Mouse (Mus musculus) embryonic facial prominence, embryonic 12.5 days (tissue): ENCODE data around the gene Trub1. TPM values are rescaled to one million over a fixed set of nuclear protein-coding genes. Genes with fewer than 3 reads are reported as not detected.

Source experiments
- ATAC-seq: fragments of 200-750 bp; cut with Nextera tagmentation; 2 replicates; pipeline ENCODE4 v1.8.0; 2017; ENCODE audit not compliant: insufficient number of reproducible peaks, insufficient read depth, low FRiP score, low TSS enrichment
- H3K27ac ChIP-seq: fragments of 300-500 bp; sonication (generic); 2 replicates; pipeline ENCODE4 v1.5.1; 2016; ENCODE audit warnings: mild to moderate bottlenecking
- H3K27me3 ChIP-seq: fragments of 300-500 bp; sonication (generic); 2 replicates; pipeline ENCODE4 v1.6.1; 2016; ENCODE audit warnings: mild to moderate bottlenecking, moderate library complexity
- H3K36me3 ChIP-seq: fragments of 300-500 bp; sonication (generic); 2 replicates; pipeline ENCODE4 v1.6.1; 2016; ENCODE audit warnings: mild to moderate bottlenecking
- H3K4me1 ChIP-seq: fragments of 300-500 bp; sonication (generic); 2 replicates; pipeline ENCODE4 v1.6.1; 2016
- H3K4me2 ChIP-seq: fragments of 300-500 bp; sonication (generic); replicated peaks from 2 replicates; pipeline ENCODE4 v1.6.1; 2016; ENCODE audit warnings: mild to moderate bottlenecking, moderate library complexity
- H3K4me3 ChIP-seq: fragments of 300-500 bp; sonication (generic); 2 replicates; pipeline ENCODE4 v1.5.1; 2016; ENCODE audit warnings: mild to moderate bottlenecking
- H3K9ac ChIP-seq: fragments of 300-500 bp; sonication (generic); 2 replicates; pipeline ENCODE4 v1.6.1; 2016; ENCODE audit warnings: mild to moderate bottlenecking, moderate library complexity
- H3K9me3 ChIP-seq: fragments of 300-500 bp; sonication (generic); 2 replicates; pipeline ENCODE4 v1.6.1; 2016; ENCODE audit warnings: mild to moderate bottlenecking, moderate library complexity
- WGBS: fragments of 180-500 bp; shearing (Covaris S2); methylation state at CpG from one replicate; pipeline ENCODE4 v1.1.7; 2016; 5-methylcytosine and 5-hydroxymethylcytosine counted together
- polyA plus RNA-seq: library from polyadenylated mRNA; unstranded; fragments of >200 nt; fragmentation: Nextera tagmentation; extraction: Ambion mirVana; gene quantifications from 2 replicates; pipeline ENCODE4 v1.2.1, GENCODE M21; 2016

The Trub1 gene
- polyA plus RNA-seq, 1 experiment from 2014 or later: 27.2 TPM

DNA sequence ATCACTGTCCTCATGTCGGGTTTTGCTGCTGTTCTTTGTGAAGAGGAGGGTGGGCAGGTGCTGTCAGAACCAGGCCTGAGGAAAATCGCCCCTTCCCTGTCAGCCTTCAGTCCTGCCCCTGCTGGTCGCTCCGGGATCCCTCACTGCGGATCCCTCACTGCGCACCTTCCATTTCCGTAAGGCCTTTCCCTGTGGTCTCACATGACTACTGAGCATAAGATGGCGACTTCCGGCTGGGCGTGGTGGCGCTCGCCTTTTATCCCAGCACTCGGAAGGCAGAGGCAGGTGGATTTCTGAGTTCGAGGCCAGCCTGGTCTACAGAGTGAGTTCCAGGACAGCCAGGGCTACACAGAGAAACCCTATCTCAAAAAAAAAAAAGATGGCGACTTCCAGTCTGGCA lies 27.4 kb upstream of the Trub1 start:
- Histone ChIP-seq H3K9me3 (no peaks in the 10 kb centered on the region), H3K27ac (no peak overlapping the region), H3K27me3 (no peaks in the 10 kb centered on the region), H3K36me3 (no peaks in the 10 kb centered on the region), H3K4me3 (no peak overlapping the region), H3K4me2 (no peak overlapping the region), H3K4me1 (no peaks in the 10 kb centered on the region), H3K9ac (no peak overlapping the region)
- WGBS: 92% methylated on average over 15 of the region's 15 CpGs
- ATAC-seq: no peak

DNA sequence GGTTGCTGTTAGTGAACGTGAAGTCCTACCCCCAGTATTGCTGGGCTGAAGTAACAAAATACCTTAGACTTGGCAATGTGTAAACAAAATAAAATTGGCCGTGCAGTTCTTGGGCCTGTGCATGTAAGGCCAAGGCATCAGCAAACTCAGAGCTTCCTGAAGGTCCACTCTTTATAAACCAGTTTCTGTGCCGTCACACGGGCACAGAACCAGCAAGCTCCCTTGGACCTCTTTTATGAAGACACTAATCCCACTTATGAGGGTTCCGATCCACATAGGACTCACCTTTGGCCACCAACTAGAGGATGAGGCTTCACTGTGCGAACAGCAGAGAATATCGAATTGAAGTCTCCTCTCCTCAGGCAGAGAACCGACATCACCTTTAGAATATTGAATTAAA lies 25.9 kb upstream of the Trub1 start:
- H3K9me3 ChIP-seq: no peaks in the 10 kb centered on the region
- H3K4me2 ChIP-seq: no peak overlapping the region
- H3K4me1 ChIP-seq: no peaks in the 10 kb centered on the region
- H3K36me3 ChIP-seq: no peaks in the 10 kb centered on the region
- no peak overlapping the region for H3K27ac ChIP-seq
- 89% methylated on average over 8 of the region's 8 CpGs for WGBS
- no peak overlapping the region for H3K4me3 ChIP-seq
- ATAC-seq: no peak
- no peaks in the 10 kb centered on the region for H3K27me3 ChIP-seq
- no peak overlapping the region for H3K9ac ChIP-seq

- Histone ChIP-seq H3K4me2 (no peak overlapping the region), H3K27me3 (no peaks in the 10 kb centered on the region), H3K27ac (no peak overlapping the region), H3K9ac (no peak overlapping the region), H3K4me3 (no peak overlapping the region), H3K4me1 (no peaks in the 10 kb centered on the region), H3K9me3 (no peaks in the 10 kb centered on the region), H3K36me3 (no peaks in the 10 kb centered on the region)
- no peak for ATAC-seq
- WGBS: 79% methylated on average over 14 of the region's 14 CpGs
Observed at GRCm38 (mm10) chr19:57427756-57428438, 24.8 kb upstream of the Trub1 start.

DNA sequence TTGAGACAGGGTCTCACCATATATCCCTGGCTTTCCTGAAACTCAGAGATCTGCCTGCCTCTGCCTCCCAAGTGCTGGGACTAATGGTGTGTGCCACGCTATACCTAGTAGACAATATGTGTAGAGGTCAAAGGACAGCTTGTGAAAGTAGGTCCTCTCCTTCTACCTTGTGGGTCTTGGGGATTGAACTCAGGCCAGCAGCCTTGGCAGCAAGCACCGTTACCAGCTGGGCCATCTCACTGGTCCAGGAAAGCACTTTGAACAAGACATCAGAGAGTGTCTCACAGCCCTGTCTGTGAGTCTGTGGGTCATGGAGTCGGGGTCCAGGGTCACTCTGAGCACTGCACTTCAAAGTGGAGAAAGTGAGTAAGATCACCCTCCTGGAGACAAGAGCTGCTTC lies 24.1 kb upstream of the Trub1 start:
- no peak for ATAC-seq

DNA sequence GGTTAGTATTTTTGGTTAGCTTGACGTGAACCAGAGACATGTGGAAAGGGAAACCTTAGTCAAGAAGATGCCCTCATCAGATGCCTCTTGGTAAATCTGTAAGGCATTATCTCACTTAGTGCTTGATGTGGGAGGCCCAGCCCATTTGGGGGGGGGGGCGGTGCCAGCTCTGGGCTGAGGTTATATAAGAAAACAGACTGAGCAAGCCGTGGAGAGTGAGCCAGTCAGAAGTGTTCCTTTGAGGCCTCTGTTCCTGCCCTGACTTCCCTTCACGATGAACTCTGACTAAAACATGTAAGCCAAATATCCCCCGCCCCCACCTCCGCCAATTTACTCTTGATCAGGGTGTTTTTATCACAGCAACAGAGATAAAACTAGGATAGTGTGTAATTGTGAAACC lies 22.8 kb upstream of the Trub1 start:
- 60% methylated on average over 6 of the region's 6 CpGs for WGBS
- Histone ChIP-seq H3K9ac (no peak overlapping the region), H3K27me3 (no peaks in the 10 kb centered on the region), H3K27ac (no peak overlapping the region), H3K36me3 (no peaks in the 10 kb centered on the region), H3K4me2 (no peak overlapping the region), H3K4me1 (no peaks in the 10 kb centered on the region), H3K4me3 (no peak overlapping the region), H3K9me3 (no peaks in the 10 kb centered on the region)
- no peak for ATAC-seq

More for the DNA sequence above, 24.1 kb upstream of the Trub1 start:
- Histone ChIP-seq H3K9ac (no peak overlapping the region), H3K27me3 (no peaks in the 10 kb centered on the region), H3K4me2 (no peak overlapping the region), H3K9me3 (no peaks in the 10 kb centered on the region), H3K4me1 (no peaks in the 10 kb centered on the region), H3K27ac (no peak overlapping the region), H3K4me3 (no peak overlapping the region), H3K36me3 (no peaks in the 10 kb centered on the region)
- WGBS: 83% methylated on average over 3 of the region's 3 CpGs

- Histone ChIP-seq H3K36me3 (no peaks in the 10 kb centered on the region), H3K27me3 (no peaks in the 10 kb centered on the region), H3K4me2 (no peak overlapping the region), H3K27ac (no peak overlapping the region), H3K4me1 (0 out of 2 replicates have a peak, but pooled peaks cover 2% of the 10 kb centered on the region), H3K9ac (no peak overlapping the region), H3K9me3 (no peaks in the 10 kb centered on the region), H3K4me3 (no peak overlapping the region)
- ATAC-seq: no peak
- 46% methylated on average over 6 of the region's 6 CpGs for WGBS
Observed at GRCm38 (mm10) chr19:57431476-57431875, 21.2 kb upstream of the Trub1 start.

- no peak overlapping the region for H3K4me2 ChIP-seq
- no peak overlapping the region for H3K9ac ChIP-seq
- ATAC-seq: no peak
- no peak overlapping the region for H3K4me3 ChIP-seq
- H3K27me3 ChIP-seq: no peaks in the 10 kb centered on the region
- WGBS: 57% methylated on average over 6 of the region's 6 CpGs
- H3K9me3 ChIP-seq: no peaks in the 10 kb centered on the region
- no peak overlapping the region for H3K27ac ChIP-seq
- 0 out of 2 replicates have a peak, but pooled peaks cover 5% of the 10 kb centered on the region for H3K4me1 ChIP-seq
- no peaks in the 10 kb centered on the region for H3K36me3 ChIP-seq
Observed at GRCm38 (mm10) chr19:57434024-57434423, 18.7 kb upstream of the Trub1 start.

DNA sequence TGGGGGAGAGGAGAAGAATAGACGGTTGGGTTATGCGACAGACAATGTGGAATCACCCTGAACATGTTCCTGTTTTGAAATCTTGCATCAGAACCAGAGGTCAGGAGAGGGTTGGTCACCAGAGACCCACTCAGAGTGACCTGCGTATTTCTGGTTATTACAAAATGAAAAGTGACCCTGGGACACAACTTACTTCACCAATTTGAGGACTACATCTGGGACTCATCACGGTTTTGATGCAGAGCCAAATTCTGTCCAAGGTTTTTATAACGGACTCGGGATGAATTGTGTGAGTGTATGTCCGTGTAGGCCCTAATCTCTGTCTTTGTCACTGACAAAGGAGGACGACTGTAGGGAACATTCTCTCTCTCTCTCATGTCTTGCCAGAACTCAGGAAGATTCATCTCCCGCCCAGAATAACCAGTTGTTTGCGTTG lies 16.1 kb upstream of the Trub1 start:
- Histone ChIP-seq H3K9me3 (no peaks in the 10 kb centered on the region), H3K27me3 (no peaks in the 10 kb centered on the region)
- 61% methylated on average over 10 of the region's 10 CpGs for WGBS

GRCm38 (mm10) chr19:57437042-57437441 lies 15.7 kb upstream of the Trub1 start:
- Histone ChIP-seq H3K9ac (no peak overlapping the region), H3K27ac (no peak overlapping the region), H3K4me3 (no peak overlapping the region), H3K4me2 (no peak overlapping the region), H3K27me3 (no peaks in the 10 kb centered on the region), H3K36me3 (no peaks in the 10 kb centered on the region), H3K9me3 (no peaks in the 10 kb centered on the region), H3K4me1 (0 out of 2 replicates have a peak, but pooled peaks cover 5% of the 10 kb centered on the region)
- no peak for ATAC-seq
- WGBS: 78% methylated on average over 7 of the region's 7 CpGs

More for the DNA sequence above, 16.1 kb upstream of the Trub1 start:
- ATAC-seq: no peak
- H3K36me3 ChIP-seq: no peaks in the 10 kb centered on the region
- no peak overlapping the region for H3K27ac ChIP-seq
- no peak overlapping the region for H3K4me3 ChIP-seq
- no peak overlapping the region for H3K9ac ChIP-seq
- 0 out of 2 replicates have a peak, but pooled peaks cover 5% of the 10 kb centered on the region for H3K4me1 ChIP-seq
- no peak overlapping the region for H3K4me2 ChIP-seq

GRCm38 (mm10) chr19:57439296-57439695 lies 13.4 kb upstream of the Trub1 start:
- Histone ChIP-seq H3K4me3 (no peak overlapping the region), H3K4me1 (0 out of 2 replicates have a peak, but pooled peaks cover 10% of the 10 kb centered on the region), H3K9me3 (no peaks in the 10 kb centered on the region), H3K9ac (no peak overlapping the region), H3K4me2 (no peak overlapping the region), H3K36me3 (no peaks in the 10 kb centered on the region), H3K27me3 (no peaks in the 10 kb centered on the region), H3K27ac (no peak overlapping the region)
- ATAC-seq: no peak
- WGBS: 91% methylated on average over 5 of the region's 5 CpGs

- Histone ChIP-seq H3K9ac (no peak overlapping the region), H3K36me3 (no peaks in the 10 kb centered on the region), H3K27me3 (no peaks in the 10 kb centered on the region), H3K27ac (no peak overlapping the region), H3K9me3 (no peaks in the 10 kb centered on the region), H3K4me3 (no peak overlapping the region), H3K4me1 (0 out of 2 replicates have a peak, but pooled peaks cover 8% of the 10 kb centered on the region), H3K4me2 (no peak overlapping the region)
- no peak for ATAC-seq
- WGBS: 56% methylated on average over 7 of the region's 7 CpGs
Observed at GRCm38 (mm10) chr19:57441501-57441900, 11.2 kb upstream of the Trub1 start.

DNA sequence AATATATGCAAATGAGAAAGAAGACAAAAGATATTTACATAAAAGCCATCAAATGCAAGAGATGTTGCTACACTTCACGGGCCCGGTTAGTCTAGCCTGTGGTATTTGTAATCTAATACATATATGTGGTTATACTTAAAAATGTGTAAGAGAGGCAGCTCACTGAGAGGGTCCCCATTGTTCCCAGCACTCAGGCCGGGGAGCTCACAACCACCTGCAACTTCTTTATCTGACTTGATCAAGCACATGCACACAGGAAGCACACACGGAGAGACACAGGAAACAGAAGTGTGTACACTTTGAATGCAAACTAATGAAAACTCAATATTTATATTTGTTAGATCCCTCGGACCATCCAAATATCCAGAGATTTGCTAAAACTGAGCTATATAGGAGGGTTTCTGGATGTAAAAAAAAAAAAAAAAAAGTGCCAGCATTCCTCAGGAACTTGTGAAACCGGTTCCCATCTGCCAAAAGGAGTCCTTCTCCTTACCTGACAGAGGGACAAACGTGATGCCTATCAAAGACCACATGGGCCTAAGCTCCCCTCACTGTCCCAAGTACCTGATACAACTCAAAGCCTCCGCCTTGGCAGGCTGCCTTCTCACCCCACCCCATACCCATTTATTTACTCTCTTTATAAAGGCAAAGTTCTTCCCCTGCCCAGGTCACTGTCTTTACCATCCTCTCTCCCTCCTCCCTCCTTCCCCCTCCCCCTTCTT lies 9.6 kb upstream of the Trub1 start:
- H3K9ac ChIP-seq: no peak overlapping the region
- H3K4me2 ChIP-seq: no peak overlapping the region
- ATAC-seq: no peak
- 0 out of 2 replicates have a peak, but pooled peaks cover 5% of the 10 kb centered on the region for H3K4me1 ChIP-seq
- no peak overlapping the region for H3K27ac ChIP-seq
- no peaks in the 10 kb centered on the region for H3K36me3 ChIP-seq
- H3K27me3 ChIP-seq: no peaks in the 10 kb centered on the region
- H3K4me3 ChIP-seq: no peak overlapping the region
- H3K9me3 ChIP-seq: no peaks in the 10 kb centered on the region
- 40% methylated on average over 8 of the region's 8 CpGs for WGBS
